ENCODE assay signal across 8 mouse cellular contexts in the genomic region with DNA sequence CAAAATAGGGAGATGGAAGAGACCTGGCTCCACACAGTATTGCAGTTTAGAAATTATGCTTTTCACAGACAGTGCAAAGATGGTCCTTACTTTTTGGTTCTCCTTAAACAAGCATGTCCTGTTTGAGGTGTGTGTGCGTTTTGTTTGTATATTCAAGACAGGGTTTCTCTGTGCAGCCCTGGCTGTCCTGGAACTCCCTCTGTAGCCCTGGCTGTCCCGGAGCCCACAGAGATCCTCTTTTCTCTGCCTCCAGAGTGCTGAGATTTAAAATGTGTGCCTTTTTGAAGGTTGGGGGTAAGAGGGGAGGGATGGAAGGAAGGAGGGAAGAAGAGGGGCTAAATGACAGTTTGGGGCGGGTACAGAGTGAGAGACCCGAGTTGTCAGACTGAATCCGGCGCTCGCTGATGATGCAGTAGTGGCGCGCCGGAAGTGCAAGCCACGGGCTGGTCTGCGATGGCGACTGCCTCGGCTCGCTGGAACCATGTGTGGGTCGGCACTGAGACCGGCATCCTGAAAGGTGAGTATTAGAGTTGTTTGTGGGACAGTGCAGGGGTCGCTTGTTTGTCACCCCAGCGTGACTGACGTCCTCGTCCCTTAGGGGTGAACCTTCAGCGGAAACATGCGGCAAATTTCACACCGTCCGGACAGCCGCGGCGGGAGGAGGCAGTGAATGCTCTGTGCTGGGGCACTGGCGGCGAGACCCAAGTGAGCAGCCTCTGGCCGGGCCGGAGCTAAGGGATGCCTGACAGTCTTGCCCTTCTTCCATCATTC. TPM values are rescaled to one million over a fixed set of nuclear protein-coding genes. Genes with fewer than 3 reads are reported as not detected.
DNase-seq lines count a peak whose midpoint lies in the region; ATAC-seq lines count a peak whose summit lies in the region.

Gene Wdr74 (plus strand): TSS at position 439 of the 771 bp plus-strand sequence.

- H3K27ac ChIP-seq in forebrain, embryonic 11.5 days (ENCODE audit: low read depth, low read length), result no peak within 1 kb of the TSS
- peak within 1 kb of the TSS; percentile 71 for H3K27ac ChIP-seq in heart, embryonic 15.5 days
- peak within 1 kb of the TSS; percentile 80 for H3K27ac ChIP-seq in liver, embryonic 13.5 days
- peak within 1 kb of the TSS; percentile 52; the same call in 1 of the 2 replicates for H3K27ac ChIP-seq in stomach, embryonic 14.5 days (ENCODE audit: low read length)

- H3K4me1 ChIP-seq in forebrain, embryonic 11.5 days (replicated peaks; ENCODE audit: control insufficient read depth, insufficient read depth, low read length), result peaks cover 5% of the 10 kb centered on the region
- peaks cover 17% of the 10 kb centered on the region for H3K4me1 ChIP-seq in heart, embryonic 15.5 days (replicated peaks)
- peaks cover 37% of the 10 kb centered on the region for H3K4me1 ChIP-seq in liver, embryonic 13.5 days (replicated peaks)
- H3K4me1 ChIP-seq in stomach, embryonic 14.5 days (ENCODE audit: control insufficient read depth, insufficient read depth, low read length), result peaks cover 6% of the 10 kb centered on the region

- H3K4me3 ChIP-seq in forebrain, embryonic 11.5 days (ENCODE audit: low read depth, low read length), result peak within 1 kb of the TSS; percentile 88
- H3K4me3 ChIP-seq in heart, embryonic 15.5 days, result peak within 1 kb of the TSS; percentile 86
- H3K4me3 ChIP-seq in liver, embryonic 13.5 days (replicated peaks), result peak within 1 kb of the TSS; percentile 93
- H3K4me3 ChIP-seq in stomach, embryonic 14.5 days (ENCODE audit: low read depth, low read length), result peak within 1 kb of the TSS; percentile 88

- peak within 1 kb of the TSS; percentile 75 for H3K9ac ChIP-seq in forebrain, embryonic 11.5 days (ENCODE audit: low read length)
- peak within 1 kb of the TSS; percentile 72 for H3K9ac ChIP-seq in heart, embryonic 15.5 days
- H3K9ac ChIP-seq in liver, embryonic 13.5 days, result peak within 1 kb of the TSS; percentile 85
- H3K9ac ChIP-seq in stomach, embryonic 14.5 days (replicated peaks; ENCODE audit: low read depth, low read length), result peak within 1 kb of the TSS; percentile 80

- no peaks in the 10 kb centered on the region for H3K9me3 ChIP-seq in forebrain, embryonic 11.5 days (ENCODE audit: control insufficient read depth, low read length)
- H3K9me3 ChIP-seq in heart, embryonic 15.5 days (replicated peaks), result no peaks in the 10 kb centered on the region
- H3K9me3 ChIP-seq in liver, embryonic 13.5 days (replicated peaks), result no peaks in the 10 kb centered on the region
- no peaks in the 10 kb centered on the region; the same call in 1 of the 2 replicates for H3K9me3 ChIP-seq in stomach, embryonic 14.5 days (ENCODE audit: control insufficient read depth, low read depth, low read length)

- no peaks in the 10 kb centered on the region for H3K27me3 ChIP-seq in forebrain, embryonic 11.5 days (ENCODE audit: control insufficient read depth, insufficient read depth, low read length)
- H3K27me3 ChIP-seq in heart, embryonic 15.5 days, result no peaks in the 10 kb centered on the region
- H3K27me3 ChIP-seq in liver, embryonic 13.5 days, result peaks cover 3% of the 10 kb centered on the region; the same call in 1 of the 2 replicates
- no peaks in the 10 kb centered on the region for H3K27me3 ChIP-seq in stomach, embryonic 14.5 days (ENCODE audit: control insufficient read depth, insufficient read depth, low read length)

- H3K36me3 ChIP-seq in forebrain, embryonic 11.5 days (ENCODE audit: control insufficient read depth, insufficient read depth, low read length), result peaks cover 5% of the 10 kb centered on the region
- H3K36me3 ChIP-seq in heart, embryonic 15.5 days, result peaks cover 29% of the 10 kb centered on the region
- peaks cover 36% of the 10 kb centered on the region for H3K36me3 ChIP-seq in liver, embryonic 13.5 days
- peaks cover 24% of the 10 kb centered on the region for H3K36me3 ChIP-seq in stomach, embryonic 14.5 days (ENCODE audit: control insufficient read depth, insufficient read depth, low read length)

- under 1% methylated on average over 32 of the region's 32 CpGs for WGBS in forebrain, embryonic 11.5 days
- WGBS in heart, embryonic 15.5 days, result under 1% methylated on average over 32 of the region's 32 CpGs
- under 1% methylated on average over 32 of the region's 32 CpGs for WGBS in liver, embryonic 13.5 days (ENCODE audit: insufficient replicate concordance)
- under 1% methylated on average over 32 of the region's 32 CpGs for WGBS in stomach, embryonic 14.5 days

- peak; percentile 79 to 87 for DNase-seq in CD8-positive naive resting alpha-beta T cell, adult 2 months (ENCODE audit: low read depth in 2 of 2, low spot score in 2 of 2)
- peak; percentile 92 for DNase-seq in c-Kit-positive CD71-positive TER-119-negative erythroid progenitor cells, embryonic 14.5 days (ENCODE audit: low read depth)
- DNase-seq in forebrain, embryonic 11.5 days (ENCODE audit: low spot score), result peak; percentile 94
- peak; percentile 94 to 95 for DNase-seq in kidney, postnatal 25 days
- peak; percentile 80 for DNase-seq in liver, embryonic 13.5 days
- peak; percentile 83 to 88 for DNase-seq in natural killer cell, adult 2 months (ENCODE audit: low spot score in 2 of 2)

- peak; percentile 94 for ATAC-seq in forebrain, embryonic 11.5 days (replicated peaks; ENCODE audit: low FRiP score)
- peak; percentile 86 for ATAC-seq in heart, embryonic 15.5 days (replicated peaks; ENCODE audit: insufficient number of reproducible peaks, insufficient read depth, low FRiP score, low read depth)
- peak; percentile 88 for ATAC-seq in liver, embryonic 13.5 days (ENCODE audit: low read depth)
- ATAC-seq in stomach, embryonic 14.5 days (ENCODE audit: insufficient number of reproducible peaks, insufficient read depth, low FRiP score, low read depth), result peak; percentile 91

- peak within 1 kb of the TSS; percentile 81 for H3K4me2 ChIP-seq in forebrain, embryonic 11.5 days (ENCODE audit: low read depth, low read length, severe bottlenecking)
- peak within 1 kb of the TSS; percentile 78 for H3K4me2 ChIP-seq in heart, embryonic 15.5 days
- peak within 1 kb of the TSS; percentile 92 for H3K4me2 ChIP-seq in liver, embryonic 13.5 days
- H3K4me2 ChIP-seq in stomach, embryonic 14.5 days (replicated peaks; ENCODE audit: low read depth, low read length), result peak within 1 kb of the TSS; percentile 87

RNA-seq across cellular contexts. Expression of gene Wdr74, which starts in this region (rescaled TPM):
- 79.5 and 89.2 TPM in 2 replicates for polyA plus RNA-seq in forebrain, embryonic 11.5 days (2014; fragmentation: Nextera tagmentation; extraction: Ambion mirVana)
- polyA plus RNA-seq in heart, embryonic 15.5 days (2015; fragmentation: Nextera tagmentation; extraction: Ambion mirVana), result 42.8 and 59.3 TPM in 2 replicates
- polyA plus RNA-seq in liver, embryonic 13.5 days (2015; fragmentation: Nextera tagmentation; extraction: Ambion mirVana), result 80.8 and 81.6 TPM in 2 replicates
- 79.4 and 85.6 TPM in 2 replicates for polyA plus RNA-seq in stomach, embryonic 14.5 days (2014; fragmentation: Nextera tagmentation; extraction: Ambion mirVana)
